Mouse (Mus musculus): ENCODE results near the gene Foxo3.

Gene Foxo3

GRCm38 (mm10) chr10:42221996-42222395 lies 54.6 kb downstream of the Foxo3 start:
- no peak for DNase-seq

GRCm38 (mm10) chr10:42221136-42221891 lies 55.2 kb downstream of the Foxo3 start:
- no peak for DNase-seq

- no peak for DNase-seq
Measured at GRCm38 (mm10) chr10:42220418-42220952, 56.1 kb downstream of the Foxo3 start.

- DNase-seq, result no peak
Measured at GRCm38 (mm10) chr10:42211407-42211806, 65.1 kb downstream of the Foxo3 start.

GRCm38 (mm10) chr10:42210641-42211040 lies 65.9 kb downstream of the Foxo3 start:
- DNase-seq, result no peak

- DNase-seq, result no peak
Measured at GRCm38 (mm10) chr10:42209809-42210208, 66.7 kb downstream of the Foxo3 start.

- DNase-seq, result no peak
Measured at GRCm38 (mm10) chr10:42207612-42208011, 68.9 kb downstream of the Foxo3 start.

- DNase-seq, result no peak
Measured at GRCm38 (mm10) chr10:42204768-42205412, 71.7 kb downstream of the Foxo3 start.

GRCm38 (mm10) chr10:42203321-42204155 lies 73.0 kb downstream of the Foxo3 start:
- no peak for DNase-seq

GRCm38 (mm10) chr10:42202561-42202960 lies 74.0 kb downstream of the Foxo3 start:
- no peak for DNase-seq

GRCm38 (mm10) chr10:42199472-42199871 lies 77.1 kb downstream of the Foxo3 start:
- DNase-seq, result peak; percentile 31

- DNase-seq, result no peak
Measured at GRCm38 (mm10) chr10:42198682-42199081, 77.9 kb downstream of the Foxo3 start.

- DNase-seq, result no peak
Measured at GRCm38 (mm10) chr10:42194784-42195183, 81.8 kb downstream of the Foxo3 start.

GRCm38 (mm10) chr10:42193981-42194380 lies 82.6 kb downstream of the Foxo3 start:
- no peak for DNase-seq

GRCm38 (mm10) chr10:42192951-42193350 lies 83.6 kb downstream of the Foxo3 start:
- DNase-seq, result peak; percentile 27

- no peak for DNase-seq
Measured at GRCm38 (mm10) chr10:42189674-42190434, 86.7 kb downstream of the Foxo3 start.

- no peak for DNase-seq
Measured at GRCm38 (mm10) chr10:42189037-42189436, 87.5 kb downstream of the Foxo3 start.

GRCm38 (mm10) chr10:42188091-42188490 lies 88.5 kb downstream of the Foxo3 start:
- no peak for DNase-seq

- DNase-seq, result peak; percentile 38
Measured at GRCm38 (mm10) chr10:42186941-42187401, 89.6 kb downstream of the Foxo3 start.

GRCm38 (mm10) chr10:42180333-42180732 lies 96.2 kb downstream of the Foxo3 start:
- DNase-seq, result no peak

GRCm38 (mm10) chr10:42178751-42179150 lies 97.8 kb downstream of the Foxo3 start:
- no peak for DNase-seq

Data from retina, postnatal 1 day (tissue).